Mouse (Mus musculus) stomach, embryonic 16.5 days (tissue): ENCODE measurements around the gene Mtg1. TPM values are rescaled to one million over a fixed set of nuclear protein-coding genes. Genes with fewer than 3 reads are reported as not detected.

Experiments
- ATAC-seq: fragments of 200-750 bp; cut with Nextera tagmentation; 2 replicates; pipeline ENCODE4 v1.8.0; 2017; ENCODE audit warnings: moderate number of reproducible peaks, moderate TSS enrichment; ENCODE audit not compliant: insufficient read depth, low FRiP score
- H3K27ac ChIP-seq: fragments of 300-500 bp; sonication (generic); 2 replicates; pipeline ENCODE4 v1.5.1; 2014; ENCODE audit warnings: low read length
- H3K27me3 ChIP-seq: fragments of 300-500 bp; sonication (generic); 2 replicates; pipeline ENCODE4 v1.6.1; 2014; ENCODE audit warnings: low read length, control low read depth, mixed read lengths; ENCODE audit not compliant: control insufficient read depth, insufficient read depth
- H3K36me3 ChIP-seq: fragments of 300-500 bp; sonication (generic); 2 replicates; pipeline ENCODE4 v1.6.1; 2014; ENCODE audit warnings: low read length; ENCODE audit not compliant: control insufficient read depth, insufficient read depth
- H3K4me1 ChIP-seq: fragments of 300-500 bp; sonication (generic); 2 replicates; pipeline ENCODE4 v1.6.1; 2014; ENCODE audit warnings: low read length, control low read depth, mixed read lengths; ENCODE audit not compliant: control insufficient read depth, insufficient read depth
- H3K4me2 ChIP-seq: fragments of 300-500 bp; sonication (generic); 2 replicates; pipeline ENCODE4 v1.6.1; 2014; ENCODE audit warnings: low read depth, low read length, mixed read lengths
- H3K4me3 ChIP-seq: fragments of 300-500 bp; sonication (generic); replicated peaks from 2 replicates; pipeline ENCODE4 v1.5.1; 2014; ENCODE audit warnings: mild to moderate bottlenecking, low read length
- H3K9ac ChIP-seq: fragments of 300-500 bp; sonication (generic); 2 replicates; pipeline ENCODE4 v1.6.1; 2014; ENCODE audit warnings: low read length
- H3K9me3 ChIP-seq: fragments of 300-500 bp; sonication (generic); replicated peaks from 2 replicates; pipeline ENCODE4 v1.6.1; 2016; ENCODE audit warnings: low read length, control low read depth; ENCODE audit not compliant: control insufficient read depth
- WGBS: fragments of 180-500 bp; shearing (Covaris S2); extraction: QIAGEN DNeasy Blood & Tissue Kit; methylation state at CpG from one replicate; pipeline ENCODE4 v1.1.7; 2014; 5-methylcytosine and 5-hydroxymethylcytosine counted together
- polyA plus RNA-seq: library from polyadenylated mRNA; unstranded; fragments of >200 nt; fragmentation: Nextera tagmentation; extraction: Ambion mirVana; gene quantifications from 2 replicates; pipeline ENCODE4 v1.2.1, GENCODE M21; 2015

The Mtg1 gene
- polyA plus RNA-seq, 1 experiment from 2014 or later = 20.2 TPM

- Histone ChIP-seq H3K9me3 (no peaks in the 10 kb centered on the region; the same call in 1 of the 2 replicates), H3K36me3 (no peaks in the 10 kb centered on the region), H3K9ac (no peak overlapping the region), H3K27me3 (no peaks in the 10 kb centered on the region), H3K4me1 (no peaks in the 10 kb centered on the region), H3K4me2 (no peak overlapping the region), H3K27ac (no peak overlapping the region), H3K4me3 (no peak overlapping the region)
- ATAC-seq = no peak
- WGBS = 93% methylated on average over 3 of the region's 3 CpGs
Measured at GRCm38 (mm10) chr7:140170863-140171262, 33.5 kb downstream of the Mtg1 start.

DNA sequence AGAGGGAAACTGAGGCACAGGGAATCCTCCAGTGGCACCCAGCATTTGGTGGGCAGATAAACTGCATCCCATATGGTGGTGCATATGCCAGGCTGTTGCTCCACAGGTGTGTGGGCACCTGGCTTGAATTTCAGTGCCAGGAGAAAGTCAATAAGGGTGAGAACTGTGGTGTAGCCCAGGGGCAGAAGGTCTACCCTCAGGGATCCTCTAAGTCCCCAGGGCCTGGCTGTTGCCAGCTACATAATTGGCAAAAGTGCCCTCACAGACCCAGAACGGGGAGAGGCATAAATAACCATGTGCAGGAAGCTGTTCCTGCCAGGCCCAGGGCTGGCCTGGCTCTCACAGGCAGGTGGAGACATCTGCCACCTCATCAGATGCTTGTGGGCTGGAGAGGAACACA is 35.6 kb downstream of the Mtg1 start, which contains the start of gene Olfr523:
Gene Olfr523 (plus strand): TSS at position 282 of the 400 bp plus-strand sequence.
- Histone ChIP-seq H3K27ac (no peak within 1 kb of the TSS), H3K4me2 (no peak within 1 kb of the TSS), H3K36me3 (no peaks in the 10 kb centered on the region), H3K4me1 (no peaks in the 10 kb centered on the region), H3K9ac (no peak within 1 kb of the TSS), H3K4me3 (no peak within 1 kb of the TSS), H3K9me3 (no peaks in the 10 kb centered on the region), H3K27me3 (no peaks in the 10 kb centered on the region)
- ATAC-seq = no peak
- WGBS = 35% methylated on average over 1 of the region's 1 CpGs

DNA sequence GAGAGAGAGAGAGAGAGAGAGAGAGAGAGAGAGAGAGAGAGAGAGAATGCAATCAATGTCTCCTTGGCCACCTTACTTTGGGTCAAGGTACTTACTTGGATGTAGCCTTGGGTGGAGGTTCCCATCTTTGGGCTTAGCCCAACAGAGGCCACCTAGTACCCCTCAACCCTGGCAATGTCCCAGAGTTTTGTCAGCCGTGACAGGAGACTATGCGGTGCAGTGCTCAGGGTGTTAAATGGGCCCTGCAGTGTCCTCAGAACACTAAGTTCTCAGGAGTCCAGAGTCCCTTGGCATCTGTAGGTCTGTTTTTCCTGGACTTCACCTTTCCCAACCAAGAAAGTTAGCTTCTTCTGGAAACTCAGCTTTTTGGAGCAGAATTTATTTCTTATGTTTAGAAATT is 41.8 kb downstream of the Mtg1 start:
- 89% methylated on average over 2 of the region's 2 CpGs for WGBS
- Histone ChIP-seq H3K4me2 (no peak overlapping the region), H3K27ac (no peak overlapping the region), H3K36me3 (no peaks in the 10 kb centered on the region), H3K4me3 (no peak overlapping the region), H3K9ac (no peak overlapping the region), H3K4me1 (no peaks in the 10 kb centered on the region), H3K27me3 (no peaks in the 10 kb centered on the region), H3K9me3 (no peaks in the 10 kb centered on the region)
- no peak for ATAC-seq

- no peak overlapping the region for H3K27ac ChIP-seq
- H3K4me3 ChIP-seq = no peak overlapping the region
- H3K9ac ChIP-seq = no peak overlapping the region
- no peaks in the 10 kb centered on the region for H3K9me3 ChIP-seq
- no peak overlapping the region for H3K4me2 ChIP-seq
- H3K27me3 ChIP-seq = no peaks in the 10 kb centered on the region
- no peaks in the 10 kb centered on the region for H3K4me1 ChIP-seq
- 70% methylated on average over 2 of the region's 2 CpGs for WGBS
- ATAC-seq = no peak
- no peaks in the 10 kb centered on the region for H3K36me3 ChIP-seq
Measured at GRCm38 (mm10) chr7:140180692-140181091, 43.3 kb downstream of the Mtg1 start.

GRCm38 (mm10) chr7:140184206-140184605 is 46.8 kb downstream of the Mtg1 start:
- Histone ChIP-seq H3K4me2 (no peak overlapping the region), H3K4me1 (no peaks in the 10 kb centered on the region), H3K36me3 (no peaks in the 10 kb centered on the region), H3K9me3 (no peaks in the 10 kb centered on the region), H3K4me3 (no peak overlapping the region), H3K9ac (no peak overlapping the region), H3K27ac (no peak overlapping the region), H3K27me3 (no peaks in the 10 kb centered on the region)
- WGBS = 77% methylated on average over 4 of the region's 4 CpGs
- no peak for ATAC-seq

DNA sequence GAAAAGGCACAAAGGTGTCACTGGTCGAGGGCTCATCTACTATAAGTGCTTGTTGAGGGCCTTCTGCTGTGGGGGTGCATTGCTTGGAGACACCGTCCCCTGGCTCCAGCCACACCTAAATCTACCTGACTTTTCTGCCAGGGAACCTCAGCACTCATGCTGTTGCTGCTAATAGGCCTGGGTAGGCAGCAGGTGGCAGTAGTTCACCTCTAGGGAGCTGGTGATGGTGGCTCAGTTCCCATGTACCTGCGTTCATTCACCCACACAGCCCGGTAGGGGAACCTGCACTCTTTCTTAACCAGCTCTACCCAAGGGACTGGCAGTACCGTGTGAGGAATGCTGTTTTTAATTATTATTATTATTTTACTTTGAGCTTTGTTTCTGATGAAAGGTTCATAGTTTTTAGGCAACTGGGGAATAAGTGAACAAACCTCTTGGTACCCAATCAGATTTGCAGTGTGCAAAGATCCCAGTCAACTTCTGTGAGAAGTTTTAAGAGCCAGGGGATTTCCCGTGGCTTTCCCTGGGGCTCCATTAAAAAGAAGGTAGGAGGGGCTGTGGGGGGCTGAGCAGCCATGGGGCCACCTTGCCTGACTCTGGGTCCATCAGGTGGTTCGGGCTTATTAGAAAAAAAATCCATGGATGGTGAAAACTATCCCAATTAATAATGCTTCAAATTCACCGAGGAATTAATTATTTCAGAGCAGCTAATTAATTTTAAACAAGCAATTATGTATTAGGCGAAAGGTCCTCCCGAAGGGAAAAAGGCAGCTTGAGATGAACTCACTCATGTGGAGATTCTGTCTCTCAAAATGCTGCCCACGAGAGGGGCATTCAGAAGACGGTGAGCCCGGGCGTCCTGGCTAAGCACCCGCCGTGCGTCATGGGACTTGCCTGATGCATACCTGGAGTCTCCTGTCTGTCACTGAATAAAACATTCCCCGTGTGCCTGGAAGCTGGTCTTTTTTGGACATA is 49.6 kb downstream of the Mtg1 start:
- 61% methylated on average over 18 of the region's 18 CpGs for WGBS
- H3K36me3 ChIP-seq = no peaks in the 10 kb centered on the region
- H3K9me3 ChIP-seq = no peaks in the 10 kb centered on the region
- no peak overlapping the region for H3K27ac ChIP-seq
- no peaks in the 10 kb centered on the region for H3K4me1 ChIP-seq
- no peak overlapping the region for H3K4me3 ChIP-seq
- no peak overlapping the region for H3K4me2 ChIP-seq
- H3K9ac ChIP-seq = no peak overlapping the region
- no peak for ATAC-seq
- no peaks in the 10 kb centered on the region for H3K27me3 ChIP-seq

DNA sequence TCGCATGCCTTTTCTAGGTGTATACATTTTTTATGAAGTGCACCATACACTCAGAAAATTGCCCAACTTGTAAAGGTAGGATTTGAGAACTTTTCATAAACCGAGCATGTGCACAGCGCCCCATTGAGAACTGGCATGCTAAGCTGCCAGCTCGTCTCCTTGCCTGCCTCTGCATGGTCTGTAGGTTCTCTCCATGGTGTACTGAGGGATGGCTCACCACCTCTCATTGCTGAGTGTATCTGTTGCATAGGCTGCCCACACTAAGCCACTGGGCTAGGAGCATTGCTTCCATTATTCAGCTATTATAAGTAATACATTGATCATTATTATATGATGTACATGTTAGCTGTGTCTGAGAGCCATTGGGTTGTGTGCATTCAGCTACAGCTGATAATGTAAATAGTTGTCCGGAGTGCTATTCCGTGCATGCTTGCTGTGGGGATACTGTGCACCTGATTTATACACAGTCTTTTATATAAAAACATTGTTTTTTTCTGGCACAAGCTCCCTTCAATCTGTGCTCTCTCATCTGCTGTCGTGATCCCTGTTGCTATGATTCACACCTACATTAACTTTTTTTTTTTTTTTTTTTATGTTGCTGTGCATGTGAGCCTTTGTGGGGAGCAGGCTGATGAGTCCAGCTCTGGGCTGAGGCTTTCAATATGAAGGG is 50.5 kb downstream of the Mtg1 start:
- Histone ChIP-seq H3K4me1 (no peaks in the 10 kb centered on the region), H3K9ac (no peak overlapping the region), H3K4me2 (no peak overlapping the region), H3K27me3 (no peaks in the 10 kb centered on the region), H3K4me3 (no peak overlapping the region), H3K9me3 (no peaks in the 10 kb centered on the region), H3K27ac (no peak overlapping the region), H3K36me3 (no peaks in the 10 kb centered on the region)
- no peak for ATAC-seq
- WGBS = 83% methylated on average over 7 of the region's 7 CpGs

DNA sequence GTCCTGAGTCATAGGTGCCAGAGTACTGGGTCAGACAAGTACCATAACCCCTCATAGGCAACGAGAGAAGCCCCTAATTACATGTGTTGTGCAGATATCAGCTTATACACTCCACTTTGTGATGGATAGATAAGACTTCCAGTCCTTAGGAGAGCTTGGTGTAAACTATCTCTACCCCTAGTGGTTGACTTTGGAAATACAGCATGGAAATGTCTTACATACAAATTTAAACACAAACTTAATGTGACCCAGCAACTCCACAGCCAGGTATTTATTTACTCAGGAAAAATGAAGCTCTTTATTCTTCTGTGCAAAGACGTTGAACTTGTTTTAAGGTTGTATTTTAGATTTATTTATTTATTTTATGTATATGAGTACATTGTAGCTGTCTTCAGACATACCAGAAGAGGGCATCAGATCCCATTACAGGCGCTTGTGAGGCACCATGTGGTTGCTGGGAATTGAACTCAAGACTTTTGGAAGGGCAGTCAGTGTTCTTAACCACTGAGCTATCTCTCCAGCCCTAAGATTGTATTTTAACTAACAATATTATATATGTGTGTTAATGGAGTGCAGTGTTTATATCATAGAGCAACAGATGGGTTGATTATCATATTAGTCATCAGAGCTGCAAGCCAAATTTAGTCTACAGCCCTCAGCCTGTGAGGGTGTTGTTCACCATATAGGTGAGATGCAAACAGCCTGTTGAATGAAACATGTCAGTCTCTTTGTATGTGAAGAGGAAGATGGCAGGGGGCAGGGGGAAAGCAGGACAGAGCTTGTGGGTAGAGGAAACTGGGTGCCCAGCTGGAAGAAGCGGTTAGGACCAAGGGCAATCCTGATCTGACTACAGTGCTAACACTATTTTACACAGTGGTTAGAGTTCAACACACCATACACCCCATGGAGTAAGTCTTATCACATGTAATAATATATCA is 51.3 kb downstream of the Mtg1 start:
- H3K9me3 ChIP-seq = no peaks in the 10 kb centered on the region
- no peak overlapping the region for H3K27ac ChIP-seq
- no peaks in the 10 kb centered on the region for H3K4me1 ChIP-seq
- ATAC-seq = no peak
- no peak overlapping the region for H3K4me2 ChIP-seq
- WGBS = 69% methylated on average over 4 of the region's 4 CpGs
- no peak overlapping the region for H3K4me3 ChIP-seq
- no peaks in the 10 kb centered on the region for H3K27me3 ChIP-seq
- no peak overlapping the region for H3K9ac ChIP-seq
- no peaks in the 10 kb centered on the region for H3K36me3 ChIP-seq
